Mouse (Mus musculus) G1E (cell line): ENCODE data around the gene Actg2. TPM values are rescaled to one million over a fixed set of nuclear protein-coding genes. Genes with fewer than 3 reads are reported as not detected.

Experiments used
- ATAC-seq: 2 replicates; pipeline ENCODE4 v1.8.0; 2016; ENCODE audit warnings: mild to moderate bottlenecking; ENCODE audit not compliant: insufficient number of reproducible peaks, poor library complexity, low FRiP score, severe bottlenecking; ENCODE audit errors: extremely low read depth
- DNase-seq: peaks from one replicate; pipeline ENCODE4 v3.0.0; 2012; ENCODE audit warnings: low spot score
- H3K27me3 ChIP-seq: 2 replicates; pipeline ENCODE4 v1.6.1; 2012; ENCODE audit warnings: mild to moderate bottlenecking, low read length, inconsistent platforms; ENCODE audit not compliant: insufficient read depth
- H3K36me3 ChIP-seq: replicated peaks from 2 replicates; pipeline ENCODE3; 2012; ENCODE audit warnings: mild to moderate bottlenecking, inconsistent platforms
- H3K4me1 ChIP-seq: 2 replicates; pipeline ENCODE4 v1.6.1; 2012; ENCODE audit warnings: low read depth, low read length, inconsistent platforms, mixed read lengths; ENCODE audit not compliant: insufficient read depth
- H3K4me3 ChIP-seq: 2 replicates; pipeline ENCODE4 v1.5.1; 2012; ENCODE audit warnings: low read depth, mild to moderate bottlenecking, inconsistent platforms, low read length, moderate library complexity, mixed read lengths
- H3K9me3 ChIP-seq: replicated peaks from 2 replicates; pipeline ENCODE4 v1.6.1; 2012; ENCODE audit warnings: inconsistent platforms
- CTCF ChIP-seq: IDR thresholded peaks from 2 replicates; pipeline ENCODE4 v1.5.1; 2012; ENCODE audit warnings: low read depth, low read length, inconsistent platforms, mixed read lengths
- GATA1 ChIP-seq: IDR thresholded peaks from 2 replicates; pipeline ENCODE4 v1.6.1; 2012; ENCODE audit warnings: borderline replicate concordance, low read length, inconsistent platforms, mixed read lengths
- GATA2 ChIP-seq: IDR thresholded peaks from 2 replicates; pipeline ENCODE4 v1.6.1; 2012; ENCODE audit warnings: low read depth, low read length, inconsistent platforms, borderline replicate concordance
- POLR2AphosphoS5 ChIP-seq: IDR thresholded peaks from 2 replicates; pipeline ENCODE4 v1.6.1; 2012; ENCODE audit warnings: low read depth, low read length, inconsistent platforms; ENCODE audit not compliant: insufficient replicate concordance
- TAL1 ChIP-seq: conservative IDR thresholded peaks from 2 replicates; pipeline ENCODE4 v1.6.1; 2012; ENCODE audit warnings: low read depth, low read length, inconsistent platforms, mixed read lengths
- polyA plus RNA-seq: library from polyadenylated mRNA; stranded (reverse); fragments of >175 nt; gene quantifications from 2 replicates; pipeline ENCODE4 v1.2.3, GENCODE M21; 2012
- total RNA-seq, 2 experiments: library from RNA; stranded (forward) in 1 of 2; stranded (reverse) in 1 of 2; fragments of 200-1000 nt in 1 of 2; fragments of >200 nt in 1 of 2; fragmentation: Nextera tagmentation in 1 of 2; gene quantifications; 2 replicates each; pipeline ENCODE4 v1.2.3; 2014 to 2017

Gene Actg2
- total and polyA plus RNA-seq, 3 experiments, result 0.11 TPM; not detected in 2

DNA sequence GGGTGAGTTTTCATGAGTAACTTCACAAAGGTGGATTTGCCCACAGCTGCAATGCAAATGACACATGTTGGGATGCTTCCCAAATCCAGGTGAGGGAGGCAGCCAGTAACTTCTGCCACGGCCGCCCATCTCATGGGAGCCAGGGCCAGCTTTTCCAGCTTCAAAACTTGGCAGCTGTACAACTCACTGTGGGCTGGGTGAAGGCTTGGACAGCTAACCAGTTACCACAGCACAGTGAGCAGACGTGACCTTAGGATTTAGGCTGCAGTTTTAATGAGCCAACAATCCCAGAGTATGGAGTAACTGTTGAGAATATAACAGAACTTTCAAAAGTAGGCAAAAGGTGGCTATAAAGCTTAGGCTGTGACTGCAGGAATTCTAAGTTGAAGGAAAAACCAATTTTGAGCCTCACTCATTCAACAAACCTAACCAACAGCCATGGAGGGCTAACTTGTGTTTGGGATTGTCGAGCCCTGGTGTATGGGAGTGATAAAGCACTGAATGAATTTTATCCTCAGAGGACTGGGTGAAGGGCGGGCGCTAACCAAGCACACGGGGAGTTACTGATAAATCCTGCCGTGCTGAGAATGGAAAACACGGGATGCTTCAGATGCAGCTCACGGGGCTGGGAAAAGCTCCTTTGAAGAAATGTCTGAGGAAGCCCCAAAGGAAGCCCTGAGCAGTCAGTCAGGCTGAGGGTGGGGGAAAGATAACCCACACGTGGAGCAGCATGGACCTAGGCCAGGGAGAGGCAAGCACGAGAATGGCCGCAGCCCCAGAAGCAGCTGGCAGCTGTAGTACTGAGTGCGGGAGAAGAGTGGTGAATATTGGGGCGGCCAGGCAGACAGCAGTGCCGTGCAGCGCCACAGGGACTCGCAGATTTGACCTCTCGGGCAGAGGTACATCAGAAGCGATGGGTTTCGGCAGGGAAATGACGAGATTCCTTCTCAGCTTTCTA is 39.0 kb downstream of the Actg2 start:
- no peak overlapping the region for H3K4me3 ChIP-seq
- H3K9me3 ChIP-seq, result no peaks in the 10 kb centered on the region; the same call in 1 of the 2 replicates
- peaks cover 49% of the 10 kb centered on the region for H3K36me3 ChIP-seq
- TF ChIP-seq TAL1 (no peak), GATA2 (no peak), POLR2AphosphoS5 (no peak), GATA1 (no peak), CTCF (no peak)
- no peaks in the 10 kb centered on the region for H3K4me1 ChIP-seq
- no peaks in the 10 kb centered on the region for H3K27me3 ChIP-seq
- ATAC-seq, result no peak
- no peak for DNase-seq

DNA sequence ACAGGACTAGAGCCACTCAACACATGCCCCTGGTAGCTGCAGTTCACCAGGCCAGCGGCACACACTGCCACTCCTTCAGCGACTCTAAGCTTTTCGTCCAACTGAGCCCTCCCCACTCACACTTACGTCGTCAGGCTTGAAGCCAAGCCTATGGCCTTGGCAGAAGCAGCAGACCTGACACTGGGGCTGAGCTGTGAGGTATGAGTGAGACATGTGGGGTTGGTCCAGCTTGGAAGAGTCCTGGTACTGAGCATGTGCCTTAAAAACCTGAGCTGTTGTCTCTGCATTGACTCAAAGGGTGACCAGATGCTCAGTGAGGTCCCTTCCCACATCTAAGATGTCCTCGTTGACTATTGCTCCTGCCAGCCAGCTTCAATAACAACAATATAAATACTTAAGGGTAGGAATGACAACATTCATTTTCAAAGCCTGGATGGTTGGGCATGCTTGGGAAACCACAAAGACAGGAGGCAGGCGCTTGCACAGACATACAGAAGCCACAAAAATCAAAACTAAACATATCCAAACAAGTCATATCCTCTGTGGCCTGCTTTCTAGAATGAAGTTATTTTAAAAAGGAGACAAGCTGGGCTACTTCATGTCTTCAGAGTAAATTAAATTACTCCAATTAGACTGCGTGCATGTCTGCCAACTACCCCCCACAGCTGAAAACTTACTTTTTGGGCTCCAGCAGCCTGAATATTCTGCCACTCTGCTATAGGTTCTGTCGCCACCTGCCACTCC is 39.9 kb downstream of the Actg2 start:
- no peaks in the 10 kb centered on the region for H3K27me3 ChIP-seq
- no peak for ATAC-seq
- H3K4me3 ChIP-seq, result no peak overlapping the region
- H3K9me3 ChIP-seq, result no peaks in the 10 kb centered on the region; the same call in 1 of the 2 replicates
- H3K36me3 ChIP-seq, result peaks cover 46% of the 10 kb centered on the region
- no peak for DNase-seq
- no peak for TF ChIP-seq GATA1
- no peak for TF ChIP-seq CTCF
- TF ChIP-seq GATA2, result no peak
- no peak for TF ChIP-seq TAL1
- TF ChIP-seq POLR2AphosphoS5, result no peak
- H3K4me1 ChIP-seq, result no peaks in the 10 kb centered on the region

DNA sequence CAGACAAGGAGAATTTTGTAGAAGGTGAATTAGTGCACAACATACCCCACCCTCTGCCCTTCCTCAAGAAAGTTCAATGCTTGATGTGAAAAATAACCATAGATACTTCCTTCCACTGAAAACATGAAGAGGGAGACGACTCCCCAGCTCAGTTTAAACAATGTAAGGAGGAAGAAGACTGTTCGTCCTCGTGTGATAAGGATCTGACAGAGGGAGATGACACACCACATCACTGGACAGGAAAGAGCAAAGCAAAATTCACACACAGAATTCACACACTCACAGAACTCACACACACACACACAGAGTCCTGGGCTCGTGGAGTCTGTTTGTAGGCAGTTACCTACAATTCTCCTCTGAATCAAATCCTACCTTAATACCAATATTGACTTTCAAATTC is 45.4 kb downstream of the Actg2 start:
- Histone ChIP-seq H3K9me3 (no peaks in the 10 kb centered on the region), H3K27me3 (peaks cover 17% of the 10 kb centered on the region), H3K4me1 (no peaks in the 10 kb centered on the region; the same call in 1 of the 2 replicates), H3K4me3 (no peak overlapping the region), H3K36me3 (peaks cover 54% of the 10 kb centered on the region)
- ATAC-seq, result no peak
- DNase-seq, result no peak
- TF ChIP-seq GATA1, result no peak
- TF ChIP-seq TAL1, result no peak
- no peak for TF ChIP-seq CTCF
- TF ChIP-seq GATA2, result no peak
- no peak for TF ChIP-seq POLR2AphosphoS5

DNA sequence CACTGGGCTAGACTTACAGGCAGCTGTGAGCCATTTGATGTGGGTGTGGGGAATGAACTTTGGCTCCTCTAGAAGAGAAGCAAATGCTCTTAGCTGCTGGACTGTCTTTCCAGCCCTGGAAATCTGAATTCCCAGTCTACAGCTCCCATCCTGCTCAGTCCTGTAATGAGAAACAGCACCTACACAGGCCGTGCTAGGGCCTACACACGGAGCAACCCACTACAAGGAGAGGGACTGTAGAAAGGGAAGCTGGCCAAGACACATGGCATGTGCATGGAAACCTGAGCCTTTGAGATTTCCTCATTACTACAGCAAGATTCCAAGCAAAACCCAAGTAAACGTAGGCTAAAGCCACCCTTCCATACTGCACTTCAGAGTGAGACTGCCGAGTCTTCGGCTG is 47.9 kb downstream of the Actg2 start:
- Histone ChIP-seq H3K27me3 (peaks cover 20% of the 10 kb centered on the region), H3K36me3 (peaks cover 58% of the 10 kb centered on the region), H3K4me3 (no peak overlapping the region), H3K4me1 (peaks cover 3% of the 10 kb centered on the region; the same call in 1 of the 2 replicates), H3K9me3 (no peaks in the 10 kb centered on the region)
- no peak for TF ChIP-seq GATA2
- TF ChIP-seq GATA1, result no peak
- TF ChIP-seq TAL1, result no peak
- no peak for TF ChIP-seq POLR2AphosphoS5
- TF ChIP-seq CTCF, result no peak
- DNase-seq (no peak), ATAC-seq (no peak)

- Histone ChIP-seq H3K27me3 (peaks cover 26% of the 10 kb centered on the region), H3K36me3 (peaks cover 62% of the 10 kb centered on the region), H3K9me3 (no peaks in the 10 kb centered on the region), H3K4me1 (peaks cover 10% of the 10 kb centered on the region), H3K4me3 (no peak overlapping the region)
- TF ChIP-seq POLR2AphosphoS5 (no peak), CTCF (no peak), GATA2 (no peak), GATA1 (no peak), TAL1 (no peak)
- DNase-seq (no peak), ATAC-seq (no peak)
Measured at GRCm38 (mm10) chr6:83487298-83487697, 48.8 kb downstream of the Actg2 start.

- Histone ChIP-seq H3K4me1 (peaks cover 14% of the 10 kb centered on the region), H3K27me3 (peaks cover 33% of the 10 kb centered on the region), H3K36me3 (peaks cover 73% of the 10 kb centered on the region), H3K4me3 (no peak overlapping the region), H3K9me3 (no peaks in the 10 kb centered on the region)
- no peak for DNase-seq
- no peak for ATAC-seq
- TF ChIP-seq CTCF (no peak), POLR2AphosphoS5 (no peak)
Measured at GRCm38 (mm10) chr6:83485854-83486253, 50.2 kb downstream of the Actg2 start.
